Mouse (Mus musculus) cerebellum, adult 11 months (tissue): ENCODE data around the gene Crnkl1.
"Not testable (repeated sequence)": the region's sequence is repeated elsewhere in the genome, so short reads cannot be mapped to it uniquely, and the experiment has no call there.

ENCODE experiments used
- DNase-seq: peaks from one replicate; pipeline ENCODE4 v3.0.0; 2022

The Crnkl1 gene

GRCm38 (mm10) chr2:145905884-145906283 is 28.9 kb downstream of the Crnkl1 start:
- DNase-seq: not testable (repeated sequence)

GRCm38 (mm10) chr2:145905156-145905555 is 29.7 kb downstream of the Crnkl1 start:
- no peak for DNase-seq

- DNase-seq: no peak
These were observed 30.7 kb downstream of the Crnkl1 start for GRCm38 (mm10) chr2:145903983-145904616.

- DNase-seq: peak; percentile 88
These were observed 31.5 kb downstream of the Crnkl1 start for GRCm38 (mm10) chr2:145903061-145903901.

- DNase-seq: no peak
These were observed 33.0 kb downstream of the Crnkl1 start, which contains the start of gene Naa20 for GRCm38 (mm10) chr2:145901861-145902260. TSS of gene Naa20 (plus strand) at chr2:145902099.

- not testable (repeated sequence) for DNase-seq
These were observed 34.5 kb downstream of the Crnkl1 start for GRCm38 (mm10) chr2:145900318-145900717.

GRCm38 (mm10) chr2:145898106-145898505 is 36.7 kb downstream of the Crnkl1 start:
- peak; percentile 58 for DNase-seq

GRCm38 (mm10) chr2:145893756-145894155 is 41.1 kb downstream of the Crnkl1 start:
- no peak for DNase-seq

- DNase-seq: no peak
These were observed 44.2 kb downstream of the Crnkl1 start for GRCm38 (mm10) chr2:145890571-145890970.

- no peak for DNase-seq
These were observed 45.9 kb downstream of the Crnkl1 start for GRCm38 (mm10) chr2:145888766-145889480.

- DNase-seq: no peak
These were observed 46.7 kb downstream of the Crnkl1 start for GRCm38 (mm10) chr2:145887937-145888765.

GRCm38 (mm10) chr2:145884913-145885785 is 49.7 kb downstream of the Crnkl1 start:
- no peak for DNase-seq

- no peak for DNase-seq
These were observed 50.5 kb downstream of the Crnkl1 start for GRCm38 (mm10) chr2:145884036-145884912.

GRCm38 (mm10) chr2:145882398-145882797 is 52.4 kb downstream of the Crnkl1 start:
- no peak for DNase-seq

- DNase-seq: no peak
These were observed 52.9 kb downstream of the Crnkl1 start for GRCm38 (mm10) chr2:145881932-145882331.

- DNase-seq: peak; percentile 37
These were observed 53.7 kb downstream of the Crnkl1 start for GRCm38 (mm10) chr2:145880887-145881747.

- no peak for DNase-seq
These were observed 57.6 kb downstream of the Crnkl1 start for GRCm38 (mm10) chr2:145877191-145877590.

- no peak for DNase-seq
These were observed 59.8 kb downstream of the Crnkl1 start for GRCm38 (mm10) chr2:145874879-145875482.

- no peak for DNase-seq
These were observed 60.9 kb downstream of the Crnkl1 start for GRCm38 (mm10) chr2:145873953-145874352.
